Mouse (Mus musculus) right cerebral cortex, adult 2 months (tissue): ENCODE measurements around the gene Zcchc24.
A peak's percentile ranks its signal among the peaks of the same experiment; 100 is the strongest.
"Not testable (repeated sequence)": the region's sequence is repeated elsewhere in the genome, so short reads cannot be mapped to it uniquely, and the experiment has no call there.

Experiments used
- DNase-seq, 2 experiments: peaks; one replicate each; pipeline ENCODE4 v3.0.0; 2021 to 2022; ENCODE audit warnings: low spot score in 2 of 2

Gene Zcchc24

DNA sequence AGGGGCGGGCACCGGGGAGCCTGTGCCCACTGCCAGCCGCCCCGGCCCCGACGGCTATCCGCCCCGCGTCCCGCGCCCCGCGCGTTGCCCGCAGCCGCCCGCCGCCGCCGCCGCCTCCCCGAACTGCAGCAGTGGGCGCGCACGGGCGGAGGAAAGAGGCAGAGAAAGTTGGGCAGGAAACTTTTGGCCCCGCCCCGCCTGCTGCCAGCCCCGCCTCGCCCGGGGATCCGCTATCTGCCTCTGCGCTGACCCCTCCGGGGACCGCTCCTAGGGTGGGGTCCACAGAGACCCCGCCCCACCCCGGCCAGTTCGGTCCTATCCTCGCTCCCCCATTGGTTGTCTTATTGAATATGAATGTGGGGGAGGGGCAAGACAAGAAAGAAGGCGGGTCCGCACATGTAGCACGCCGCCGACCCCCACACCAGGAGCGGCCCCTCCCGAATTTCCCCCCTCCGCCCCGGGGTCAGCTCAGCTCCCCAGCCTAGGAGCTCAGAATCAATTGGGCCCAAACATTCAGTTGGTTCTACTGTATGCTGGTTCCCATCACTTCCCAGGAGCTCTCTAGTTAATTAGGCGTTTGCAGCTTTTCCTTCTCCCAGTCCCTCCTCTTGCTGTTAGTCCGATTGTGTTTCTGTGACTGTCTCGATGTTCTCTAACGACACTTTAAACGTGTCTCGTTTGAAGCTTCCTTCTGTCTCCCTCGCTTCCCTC, at the start of gene Zcchc24:
TSS of gene Zcchc24 (minus strand) at position 125 of the 711 bp plus-strand sequence.
- peak; percentile 56 to 80 for DNase-seq

DNA sequence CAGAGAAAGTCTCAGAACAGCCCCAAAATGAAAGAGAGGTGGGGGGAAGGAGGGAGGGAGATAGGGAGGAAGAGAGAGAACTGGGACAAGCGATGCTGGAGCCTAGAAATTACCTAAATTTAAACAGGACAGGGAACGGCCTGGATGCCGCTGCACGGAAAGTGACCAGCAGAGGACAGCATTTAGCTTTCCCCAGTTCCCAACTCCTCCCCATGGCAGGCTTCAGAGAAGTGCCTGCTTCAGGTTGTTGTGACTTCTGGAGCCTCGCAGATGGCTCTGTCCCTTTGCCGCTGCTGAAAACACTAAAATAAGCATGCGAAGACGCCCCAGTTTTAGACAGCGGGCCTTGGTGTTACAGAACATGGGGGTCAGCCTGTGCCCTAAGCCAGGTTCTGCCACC, 47.6 kb upstream of the Zcchc24 start:
- DNase-seq = peak; percentile 70 to 77

DNA sequence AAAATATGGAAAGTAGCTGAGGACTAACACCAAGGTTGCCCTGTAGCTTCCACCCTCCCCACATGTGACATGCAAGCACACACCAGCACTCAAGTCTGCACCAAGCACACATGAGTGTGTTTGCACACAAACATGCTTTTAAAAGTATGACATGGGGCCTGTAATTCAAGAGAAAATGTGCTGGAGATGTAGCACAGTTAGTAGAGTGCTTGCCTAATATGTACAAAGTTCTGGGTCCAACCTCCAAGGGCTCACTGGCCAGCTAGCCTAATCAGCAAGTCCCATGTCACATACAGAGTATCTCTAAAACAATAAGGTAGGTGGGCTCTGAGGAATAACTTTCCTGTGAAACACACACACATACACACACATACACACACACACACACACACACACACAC, 45.3 kb upstream of the Zcchc24 start:
- no peak for DNase-seq

DNA sequence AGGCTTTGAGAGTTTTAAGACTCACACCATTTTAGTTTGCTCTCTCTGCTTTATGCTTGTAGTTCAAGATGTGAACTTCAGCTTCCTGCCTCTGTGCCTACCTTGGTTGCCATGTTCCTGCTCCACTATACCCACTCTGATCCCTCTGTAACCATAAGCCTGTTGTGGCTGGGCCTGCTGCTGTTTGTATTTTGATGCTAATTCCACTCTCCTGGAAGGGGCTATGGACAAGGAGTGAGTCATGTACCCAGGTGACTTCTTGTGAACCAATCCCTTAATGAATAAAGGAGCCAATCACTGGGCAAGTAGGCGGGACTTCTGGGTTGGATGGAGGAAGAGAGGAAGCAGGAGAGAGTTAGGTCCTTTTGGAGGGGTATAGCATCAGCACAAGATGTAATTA, 42.2 kb upstream of the Zcchc24 start:
- DNase-seq = not testable (repeated sequence)

DNA sequence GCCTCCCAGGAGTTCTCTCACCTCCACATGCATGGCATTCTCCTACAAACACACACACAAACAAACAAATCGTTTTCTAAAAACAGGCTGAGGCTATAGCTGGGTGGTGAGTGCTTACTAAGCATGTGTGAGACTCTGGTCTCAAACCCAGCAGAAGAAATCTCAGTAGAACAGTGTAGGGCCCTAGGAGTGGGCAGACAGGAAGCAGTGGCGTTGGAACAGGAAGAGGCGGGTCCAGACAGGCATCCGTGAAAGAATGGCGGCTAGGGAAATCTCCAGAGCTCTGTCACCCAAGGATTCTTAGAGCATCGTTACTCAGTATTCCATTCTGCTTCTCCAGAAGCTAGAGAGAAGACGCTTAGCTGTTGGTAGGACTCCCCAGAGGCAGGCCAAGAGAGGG, 37.7 kb upstream of the Zcchc24 start:
- DNase-seq = no peak

DNA sequence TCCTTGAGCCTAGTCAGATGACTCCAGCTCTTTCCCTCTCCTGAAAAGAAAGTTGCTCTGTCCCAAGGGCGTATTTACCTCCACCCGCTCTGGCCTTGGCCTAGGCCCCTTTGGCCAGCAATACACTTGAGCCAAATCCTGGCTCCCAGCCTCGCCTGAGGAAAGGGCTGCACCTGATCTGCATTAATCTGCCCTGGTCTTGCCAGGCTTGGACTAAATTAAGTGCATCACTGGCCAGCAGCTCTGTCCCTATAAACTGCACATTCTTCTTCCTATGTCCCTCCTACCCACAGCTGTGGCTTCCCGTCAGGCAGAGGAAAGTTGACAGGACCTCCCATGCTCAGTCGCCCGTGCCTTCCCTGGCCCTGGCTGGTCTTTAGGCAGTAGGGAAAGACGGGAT, 37.0 kb upstream of the Zcchc24 start:
- DNase-seq = peak; percentile 29 to 32

DNA sequence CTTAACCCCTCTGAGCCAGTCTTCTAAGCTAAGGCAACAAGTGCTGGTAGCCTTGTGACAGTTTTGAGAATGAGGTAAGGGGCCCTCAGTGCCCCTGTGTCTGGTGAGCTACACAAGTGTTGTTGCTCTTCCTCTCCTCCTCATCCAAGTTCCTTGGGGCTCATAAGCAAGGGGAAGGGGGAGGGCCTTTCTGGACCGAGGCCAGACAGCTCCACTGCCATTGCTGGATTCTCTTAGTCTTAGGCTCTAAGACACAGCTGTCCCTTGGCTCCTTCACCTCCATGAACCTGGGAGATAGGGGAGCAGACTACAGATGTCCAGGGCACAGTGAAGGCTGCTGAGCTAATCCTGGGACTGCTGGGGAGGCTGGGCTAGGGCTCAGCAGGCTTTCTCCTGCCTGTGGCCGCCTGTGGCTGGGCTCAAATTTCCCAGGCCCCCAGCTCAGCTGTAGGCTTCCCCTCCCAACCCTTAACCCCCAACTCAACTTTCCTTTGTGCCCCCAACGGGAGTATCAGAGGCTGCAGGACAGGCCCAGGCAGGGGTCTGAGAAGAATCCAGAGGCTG, 34.5 kb upstream of the Zcchc24 start:
- DNase-seq = no peak

DNA sequence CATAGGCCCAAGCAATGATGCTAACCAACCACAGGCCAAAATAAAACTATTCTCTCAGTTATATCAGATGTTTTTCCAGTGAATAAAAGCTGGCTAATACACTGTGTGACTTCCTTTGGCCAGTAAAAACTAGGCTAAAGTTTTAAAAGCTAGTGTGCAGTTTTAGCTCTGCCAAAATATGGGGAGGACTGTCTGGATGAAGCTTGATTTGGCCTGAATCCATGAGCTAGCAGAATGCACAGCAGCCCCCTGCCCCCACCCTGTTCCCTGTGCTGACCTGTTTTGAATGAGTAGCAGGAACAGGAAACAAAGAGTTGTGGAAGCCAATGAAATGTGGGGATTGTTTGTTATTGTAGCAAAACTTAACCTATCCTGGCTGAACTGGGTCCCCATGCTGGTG, 33.7 kb upstream of the Zcchc24 start:
- no peak for DNase-seq

DNA sequence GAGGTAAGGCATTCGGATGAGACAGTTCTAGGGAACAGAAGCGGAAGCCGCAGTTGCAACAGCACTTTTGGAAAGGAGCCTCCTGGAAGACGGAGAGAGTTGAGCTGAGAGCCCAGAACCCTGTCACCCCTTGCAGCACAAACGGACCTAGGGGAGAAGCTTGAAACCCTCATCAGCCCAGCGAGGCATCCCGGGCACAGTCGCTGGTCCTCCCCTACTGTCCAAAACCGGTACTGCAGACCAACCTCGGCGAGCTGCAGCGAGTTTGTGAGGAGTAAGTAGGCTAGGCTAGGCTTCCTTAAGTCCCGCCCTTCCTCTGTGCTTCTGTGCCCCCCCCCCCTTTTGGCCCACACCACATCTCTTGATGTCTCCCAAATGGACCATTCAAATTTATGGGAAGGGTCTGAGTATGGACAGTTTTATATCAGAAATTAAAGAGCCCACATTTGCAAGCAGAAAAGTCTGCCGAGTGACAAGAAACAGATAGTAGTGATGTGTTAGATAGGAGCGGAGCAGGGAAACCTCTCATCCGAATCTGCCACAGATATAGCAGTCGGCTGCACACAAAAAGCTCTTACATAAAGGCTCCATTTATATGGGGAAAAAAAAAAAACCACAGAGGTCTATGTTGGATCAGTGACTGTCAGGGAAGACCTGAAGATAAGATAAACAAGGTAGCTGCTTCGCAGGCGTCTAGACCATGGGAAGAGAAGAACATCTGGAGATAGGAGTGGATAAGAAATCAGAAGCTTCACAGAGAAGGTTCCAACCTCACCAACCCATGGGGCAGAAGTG, 31.5 kb upstream of the Zcchc24 start:
- peak; percentile 84 to 85 for DNase-seq

DNA sequence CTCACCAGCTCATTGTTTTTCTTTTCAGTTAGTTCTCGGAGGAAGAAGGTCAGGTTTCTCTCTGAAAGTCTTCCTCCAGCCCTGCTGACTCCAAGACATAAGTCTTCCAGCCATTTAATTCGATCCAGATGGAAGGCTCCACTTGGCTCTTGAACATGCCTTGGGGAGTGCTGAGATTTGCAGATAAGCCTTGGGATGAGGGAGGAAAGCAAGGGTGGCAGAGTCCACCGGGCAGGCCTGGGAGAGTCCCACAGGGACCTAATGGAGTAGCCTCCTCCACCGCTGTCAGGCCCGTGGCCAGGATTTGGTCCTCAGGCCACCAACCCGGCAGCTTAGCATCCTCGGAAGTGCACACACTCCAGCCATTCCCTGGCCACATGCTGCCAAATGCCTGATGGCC, 27.8 kb upstream of the Zcchc24 start:
- DNase-seq = no peak

DNA sequence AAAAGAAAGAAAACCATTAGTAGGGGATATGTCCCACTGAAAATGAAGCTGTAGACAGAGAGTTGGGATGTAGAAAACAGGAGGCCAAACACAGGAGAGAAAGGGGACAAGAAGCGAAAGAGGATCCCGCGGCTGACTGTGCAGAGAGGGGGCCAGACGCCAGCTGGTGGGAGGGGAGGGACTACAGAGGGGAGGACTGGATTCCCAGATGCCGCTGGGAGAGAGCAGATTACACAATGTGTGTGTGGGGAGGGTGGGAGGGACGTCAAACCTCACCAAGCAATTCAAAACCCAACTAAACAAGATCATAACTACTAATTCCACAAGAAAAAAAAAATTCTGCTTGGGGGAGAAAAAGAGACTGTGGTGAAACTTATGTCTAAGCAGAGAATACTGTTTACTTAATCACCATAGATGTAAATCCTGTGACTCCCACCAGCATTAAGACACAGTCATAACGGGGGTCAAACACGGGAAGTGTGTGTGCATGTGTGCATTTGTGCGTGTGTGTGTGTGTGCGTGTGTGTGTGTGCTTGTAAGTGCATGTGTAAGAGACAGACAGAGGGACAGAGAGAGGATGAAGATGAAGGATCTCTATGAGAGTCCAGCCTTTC, 26.8 kb upstream of the Zcchc24 start:
- DNase-seq = peak in 1 of 2 experiments; percentile 21

DNA sequence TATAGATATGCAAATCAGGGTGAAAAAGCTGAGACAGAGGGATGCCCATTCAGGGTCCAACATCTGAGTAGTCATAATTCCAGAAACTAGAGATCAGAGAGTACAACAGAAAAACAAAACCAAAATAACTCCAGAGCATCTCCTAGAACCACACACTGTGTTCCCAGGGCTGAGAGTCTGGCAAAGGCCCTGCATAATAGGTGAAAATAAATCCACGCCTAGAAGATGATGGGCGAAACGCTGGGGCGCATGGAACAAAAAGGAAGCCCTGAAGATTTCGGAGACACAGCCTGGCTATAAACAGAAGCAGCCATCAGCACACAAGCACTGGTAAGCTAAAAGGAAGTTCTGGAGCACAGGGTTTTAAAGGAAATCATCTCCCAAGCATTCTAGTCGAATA, 26.2 kb upstream of the Zcchc24 start:
- DNase-seq = no peak

DNA sequence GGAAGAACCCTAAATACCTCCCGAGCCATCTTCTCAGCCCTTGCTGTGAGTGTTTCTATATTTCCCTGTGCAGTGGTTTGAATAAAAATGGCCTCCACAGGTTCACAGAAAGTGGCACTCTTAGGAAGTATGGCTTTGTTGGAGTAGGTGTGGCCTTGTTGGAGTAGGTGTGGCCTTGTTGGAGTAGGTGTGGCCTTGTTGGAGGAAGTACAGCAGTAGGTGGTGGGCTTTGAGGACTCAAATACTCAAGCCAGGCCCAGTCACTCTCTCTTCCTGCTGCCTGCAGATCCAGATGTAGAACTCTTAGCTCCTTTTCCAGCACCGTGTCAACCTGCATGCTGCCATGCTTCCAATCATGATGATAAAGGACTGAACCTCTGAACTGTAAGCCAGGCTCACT, 25.5 kb upstream of the Zcchc24 start:
- no peak for DNase-seq

DNA sequence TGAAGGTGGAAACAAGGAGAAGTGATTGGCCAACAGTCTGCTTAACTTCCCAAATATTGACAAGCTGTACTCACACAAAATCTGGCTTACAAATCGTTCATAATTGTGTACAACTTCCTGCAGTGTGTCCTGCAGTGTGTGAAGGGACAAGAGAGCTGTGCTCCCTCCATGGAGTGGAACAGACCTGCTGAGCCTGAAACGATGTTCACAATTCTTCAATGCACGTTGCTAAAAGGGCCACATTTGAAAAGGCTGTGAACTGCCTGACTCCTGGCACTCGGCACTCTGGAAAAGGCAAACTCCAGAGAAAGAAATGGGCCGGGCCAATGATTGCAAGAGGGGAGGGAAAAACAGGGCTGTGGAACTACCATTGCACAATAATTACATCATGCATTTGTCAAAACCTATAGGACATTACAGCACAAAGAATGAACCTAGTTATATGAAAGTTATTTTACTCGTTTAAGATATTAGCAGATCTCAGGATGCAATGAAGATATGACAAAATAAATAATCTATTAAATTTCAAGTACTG, 22.0 kb upstream of the Zcchc24 start:
- DNase-seq = no peak

DNA sequence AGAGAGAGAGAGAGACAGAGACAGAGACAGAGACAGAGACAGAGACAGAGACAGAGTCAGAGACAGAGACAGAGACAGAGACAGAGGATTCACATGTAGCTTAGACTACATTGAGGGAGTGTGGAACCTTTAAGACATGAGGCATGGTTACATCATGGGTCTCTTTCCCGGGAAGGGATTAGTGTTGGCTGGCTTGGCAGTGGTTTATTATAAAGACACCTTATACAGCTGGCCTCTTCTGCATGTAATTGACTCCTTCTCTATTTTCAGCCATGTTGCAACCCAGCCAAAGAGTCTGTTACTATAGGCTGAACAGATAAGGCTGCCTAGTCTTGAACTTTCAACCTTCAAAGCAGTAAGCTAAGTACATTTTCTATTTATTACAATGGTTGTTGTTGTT, 21.1 kb upstream of the Zcchc24 start:
- no peak for DNase-seq

DNA sequence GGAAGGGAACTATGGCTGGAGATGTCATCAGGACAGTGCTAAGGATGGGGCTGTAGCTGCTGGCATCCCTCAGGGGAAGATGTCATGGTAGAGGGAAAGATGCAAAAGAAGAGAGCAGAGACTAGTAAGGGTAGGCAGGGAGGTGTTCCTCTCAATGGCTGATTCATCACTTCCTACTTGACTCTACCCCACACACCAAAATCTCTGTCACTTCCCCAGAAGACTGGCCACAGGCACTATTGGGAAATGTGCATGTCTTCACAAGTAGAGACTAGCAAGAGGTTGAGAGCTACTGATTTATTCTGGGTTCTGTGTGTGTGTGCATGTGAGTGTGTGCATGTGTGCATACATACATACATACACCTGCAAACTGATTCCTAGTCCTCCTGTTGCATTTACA, 20.4 kb upstream of the Zcchc24 start:
- DNase-seq = no peak

DNA sequence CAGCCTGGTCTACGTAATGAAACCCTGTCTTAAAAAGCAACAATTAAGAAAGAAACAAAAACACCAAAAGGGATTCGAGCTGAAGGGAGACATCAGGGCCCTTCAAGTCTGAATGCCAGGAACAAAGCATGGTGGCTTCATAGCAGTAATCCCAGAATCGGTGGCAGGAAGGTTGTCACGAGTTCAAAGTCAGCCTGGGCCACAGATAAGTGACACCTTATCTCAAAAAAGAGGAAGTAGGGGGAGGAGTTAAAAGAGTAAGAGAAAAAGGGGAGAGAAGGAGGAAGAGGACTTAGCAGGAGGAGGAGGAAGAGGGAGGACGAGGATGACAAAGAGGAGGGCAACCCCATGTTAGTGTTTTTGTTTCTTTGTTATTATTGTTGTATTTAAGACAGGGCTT, 19.4 kb upstream of the Zcchc24 start:
- DNase-seq = no peak

DNA sequence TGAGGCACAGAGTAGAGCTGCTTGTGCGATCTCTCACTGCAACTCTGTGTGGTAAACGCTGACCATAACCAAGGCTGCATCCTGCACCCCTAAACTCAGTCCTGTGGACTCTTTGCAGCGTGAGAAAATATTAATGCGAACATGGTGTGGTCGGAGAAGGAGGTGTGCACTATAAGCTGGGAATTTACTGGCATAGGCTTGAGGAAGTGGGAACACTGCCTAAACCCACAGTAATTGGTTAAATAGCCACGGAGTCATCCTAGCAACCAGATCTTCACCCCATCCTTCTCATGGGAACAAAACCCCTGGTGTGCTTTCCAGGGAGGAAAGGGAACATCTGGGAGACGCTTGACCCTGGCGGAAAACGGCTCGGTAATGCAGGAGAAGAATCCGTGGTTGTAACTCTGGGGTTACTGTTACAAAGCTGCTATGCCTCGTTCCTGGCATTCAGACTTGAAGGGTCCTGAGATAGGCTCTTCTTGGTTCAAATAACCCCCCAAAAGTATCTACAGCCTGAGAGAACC, 18.6 kb upstream of the Zcchc24 start:
- DNase-seq = no peak

DNA sequence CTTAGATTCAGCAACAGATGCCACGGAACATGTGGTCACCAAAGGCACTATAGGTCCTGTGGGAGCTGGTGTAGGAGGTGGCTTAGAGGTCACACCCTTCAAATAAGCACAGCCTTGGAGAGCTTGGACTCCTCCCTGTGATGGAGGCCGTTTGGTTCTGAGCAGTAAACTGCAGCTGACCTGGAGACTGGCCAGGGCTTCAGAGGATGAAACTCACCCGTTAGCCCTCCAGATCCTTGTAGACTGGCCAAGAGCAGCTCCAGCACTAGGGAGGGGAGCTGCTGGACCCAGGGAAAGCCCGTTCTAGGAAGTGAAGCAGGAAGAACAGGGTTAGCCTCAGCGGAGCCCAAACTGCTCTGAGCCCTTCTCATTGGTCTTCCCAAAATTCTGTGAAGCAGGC, 18.1 kb upstream of the Zcchc24 start:
- no peak for DNase-seq

DNA sequence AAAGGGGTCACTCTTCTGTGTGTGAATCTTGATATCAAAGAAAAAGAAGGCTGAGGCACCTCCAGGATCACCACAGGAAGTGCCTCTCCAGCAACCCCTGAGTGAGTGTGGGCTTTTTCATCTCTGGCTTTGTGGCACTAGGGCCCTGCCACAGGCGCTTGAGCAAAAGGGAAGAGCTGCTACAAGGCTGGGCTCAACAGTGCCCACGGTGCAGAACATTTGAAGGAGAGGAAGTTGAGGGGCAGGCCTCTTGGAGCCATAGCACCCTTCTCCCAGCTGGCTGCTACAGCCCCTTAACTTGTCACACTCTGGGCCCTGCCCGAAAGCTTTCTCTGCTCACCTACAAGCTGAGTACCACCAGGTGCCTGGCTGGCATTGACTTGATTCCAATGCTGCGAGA, 16.4 kb upstream of the Zcchc24 start:
- no peak for DNase-seq

DNA sequence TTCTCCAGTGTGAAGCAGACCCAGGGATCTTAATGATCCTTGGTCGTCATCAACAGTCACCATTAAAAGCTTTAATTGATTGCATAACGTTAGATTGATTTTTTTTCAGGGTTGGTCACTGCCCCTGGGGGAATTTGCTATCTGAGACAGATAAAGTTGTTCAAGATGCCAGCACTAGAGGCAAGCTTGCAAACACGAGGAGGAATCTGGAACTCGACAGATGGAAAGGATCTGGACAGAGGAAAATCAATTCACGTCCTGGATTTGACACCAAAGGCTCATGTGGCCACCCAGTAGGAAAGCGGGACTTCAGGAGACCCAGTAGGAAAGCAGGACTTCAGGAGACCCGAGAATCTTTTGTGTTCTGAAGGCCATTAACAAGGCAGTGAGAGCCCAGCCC, 14.4 kb upstream of the Zcchc24 start:
- no peak for DNase-seq

DNA sequence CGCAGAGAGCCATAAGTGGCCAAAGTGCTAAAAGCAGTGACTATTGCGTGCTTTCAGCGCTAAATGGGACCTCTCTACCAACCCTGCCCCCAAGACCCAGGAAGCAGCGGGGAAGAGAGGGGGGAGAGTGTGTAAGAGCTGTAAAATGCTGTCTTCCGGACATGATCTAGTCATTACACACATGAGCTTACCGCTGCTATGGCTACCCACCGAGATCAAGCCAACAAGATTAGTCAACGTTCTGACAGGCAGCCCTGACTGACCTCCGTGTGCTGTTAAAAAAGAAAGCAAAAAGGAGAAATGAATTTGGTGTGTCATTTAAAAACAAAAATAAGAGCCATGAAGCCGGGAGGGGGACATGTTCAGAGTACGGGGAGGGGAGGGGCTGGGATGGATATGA, 11.8 kb upstream of the Zcchc24 start:
- no peak for DNase-seq
